Mouse (Mus musculus): ENCODE results near the gene Ralgapa1. TPM values are rescaled to one million over a fixed set of nuclear protein-coding genes. Genes with fewer than 3 reads are reported as not detected.
"Not testable (repeated sequence)": the region's sequence is repeated elsewhere in the genome, so short reads cannot be mapped to it uniquely, and the experiment has no call there.

Gene Ralgapa1
- total and polyA plus RNA-seq, 3 experiments = 14.1 to 111 (median 29.7) TPM

- Histone ChIP-seq H3K4me1 (ENCODE audit: control insufficient read depth in 1 of 2, insufficient read depth in 2 of 2, low read length in 2 of 2) (no peaks in the 10 kb centered on the region), H3K27me3 (ENCODE audit: control insufficient read depth in 1 of 2, insufficient read depth in 2 of 2, low read length in 2 of 2) (no peaks in the 10 kb centered on the region), H3K4me3 (ENCODE audit: control insufficient read depth in 1 of 2, insufficient read depth in 1 of 2, low read depth in 2 of 2, low read length in 2 of 2) (no peak overlapping the region), H3K9ac (ENCODE audit: control insufficient read depth, low read depth, low read length, poor library complexity, severe bottlenecking) (no peak overlapping the region), H3K9me3 (replicated peaks; ENCODE audit: insufficient read depth, low read length) (no peaks in the 10 kb centered on the region), H3K27ac (ENCODE audit: control insufficient read depth, low read depth, low read length) (no peak overlapping the region), H3K36me3 (ENCODE audit: control insufficient read depth in 1 of 2, insufficient read depth in 2 of 2, low read length in 2 of 2) (peaks cover 0 to 2% of the 10 kb centered on the region in 2 experiments; a peak in 2 of 4 replicates), H3K79me2 (ENCODE audit: control insufficient read depth, insufficient read depth, low read length, poor library complexity) (peaks cover 13% of the 10 kb centered on the region)
- TF ChIP-seq POLR2AphosphoS2 (IDR thresholded peaks at IDR 0.05; ENCODE audit: low read length) = no peak
- TF ChIP-seq MEF2A (IDR thresholded peaks at IDR 0.05; ENCODE audit: extremely low read depth, insufficient replicate concordance, low read depth, low read length, poor library complexity, severe bottlenecking) = no peak
- TF ChIP-seq E2F4 (IDR thresholded peaks at IDR 0.05; ENCODE audit: borderline replicate concordance, low read depth, low read length) = no peak
- no peak for TF ChIP-seq RAD21 (IDR thresholded peaks at IDR 0.05; ENCODE audit: low read depth, low read length)
- TF ChIP-seq BHLHE40 (IDR thresholded peaks at IDR 0.05; ENCODE audit: borderline replicate concordance, low read depth, low read length) = no peak
- TF ChIP-seq CHD1 (IDR thresholded peaks at IDR 0.05; ENCODE audit: low read depth, low read length) = no peak
- TF ChIP-seq MXI1 (IDR thresholded peaks at IDR 0.05; ENCODE audit: low read depth, low read length) = no peak
- no peak for TF ChIP-seq GABPA (IDR thresholded peaks at IDR 0.05; ENCODE audit: low read depth, low read length)
- TF ChIP-seq TCF12 (IDR thresholded peaks at IDR 0.05; ENCODE audit: low read depth, low read length) = no peak
- TF ChIP-seq NELFE (IDR thresholded peaks at IDR 0.05; ENCODE audit: low read depth, low read length) = no peak
- TF ChIP-seq NRF1 (IDR thresholded peaks at IDR 0.05; ENCODE audit: insufficient read depth, low read depth, low read length, poor library complexity, severe bottlenecking) = no peak
- TF ChIP-seq GATA1 (IDR thresholded peaks at IDR 0.05; ENCODE audit: low read depth, low read length) = no peak
- no peak for TF ChIP-seq CHD2 (IDR thresholded peaks at IDR 0.05; ENCODE audit: low read length)
- TF ChIP-seq ZKSCAN1 (IDR thresholded peaks at IDR 0.05; ENCODE audit: low read depth, low read length) = no peak
- no peak for TF ChIP-seq MAX (IDR thresholded peaks at IDR 0.05; ENCODE audit: low read length)
- no peak for TF ChIP-seq TBP (IDR thresholded peaks at IDR 0.05; ENCODE audit: low read depth, low read length)
- no peak for TF ChIP-seq POLR2A (IDR thresholded peaks at IDR 0.05; ENCODE audit: control insufficient read depth in 1 of 2, insufficient read depth in 1 of 2, low read depth in 1 of 2, low read length in 2 of 2, poor library complexity in 1 of 2)
- no peak for TF ChIP-seq MYC (IDR thresholded peaks at IDR 0.05; ENCODE audit: low read depth, low read length)
- TF ChIP-seq POLR2AphosphoS5 (IDR thresholded peaks at IDR 0.05; ENCODE audit: borderline replicate concordance, low read depth, low read length) = no peak
- DNase-seq (ENCODE audit: low read depth, low spot score) = no peak
Measured at GRCm38 (mm10) chr12:55797103-55797502, 23.9 kb downstream of the Ralgapa1 start.

- not testable (repeated sequence) for H3K27me3 ChIP-seq (ENCODE audit: control insufficient read depth in 1 of 2, insufficient read depth in 2 of 2, low read length in 2 of 2); H3K4me3 ChIP-seq (ENCODE audit: control insufficient read depth in 1 of 2, insufficient read depth in 1 of 2, low read depth in 2 of 2, low read length in 2 of 2); H3K4me1 ChIP-seq (ENCODE audit: control insufficient read depth in 1 of 2, insufficient read depth in 2 of 2, low read length in 2 of 2); H3K9me3 ChIP-seq (replicated peaks; ENCODE audit: insufficient read depth, low read length); H3K79me2 ChIP-seq (ENCODE audit: control insufficient read depth, insufficient read depth, low read length, poor library complexity); H3K9ac ChIP-seq (ENCODE audit: control insufficient read depth, low read depth, low read length, poor library complexity, severe bottlenecking); H3K36me3 ChIP-seq (ENCODE audit: control insufficient read depth in 1 of 2, insufficient read depth in 2 of 2, low read length in 2 of 2); DNase-seq (ENCODE audit: low read depth, low spot score); H3K27ac ChIP-seq (ENCODE audit: control insufficient read depth, low read depth, low read length)
- TF ChIP-seq CTCF (IDR thresholded peaks at IDR 0.05 in 2 of 3, conservative IDR thresholded peaks at IDR 0.05 in 1 of 3; ENCODE audit: control insufficient read depth in 1 of 3, insufficient read depth in 1 of 3, low read depth in 2 of 3, low read length in 3 of 3, poor library complexity in 1 of 3, severe bottlenecking in 1 of 3) = peak in 1 of 3 experiments; percentile 11; a peak in 1 of 6 replicates
Measured at GRCm38 (mm10) chr12:55794485-55794884, 26.5 kb downstream of the Ralgapa1 start.
